Mouse (Mus musculus) frontal cortex, postnatal 25 days (tissue): Measurements from ENCODE around the gene Bhlhe23.
A peak's percentile ranks its signal among the peaks of the same experiment; 100 is the strongest.

Source experiments
- DNase-seq, 2 experiments: peaks; one replicate each; pipeline ENCODE4 v3.0.0; 2022; ENCODE audit warnings: low spot score in 2 of 2

Gene Bhlhe23

GRCm38 (mm10) chr2:180776793-180777192 lies at the start of gene Bhlhe23:
TSS of gene Bhlhe23 (minus strand) at chr2:180776900.
- DNase-seq, result no peak

GRCm38 (mm10) chr2:180825147-180825941 lies 48.6 kb upstream of the Bhlhe23 start:
- peak; percentile 56 to 58 for DNase-seq

- no peak for DNase-seq
Measured at GRCm38 (mm10) chr2:180824724-180825123, 48.0 kb upstream of the Bhlhe23 start.

GRCm38 (mm10) chr2:180824061-180824460 lies 47.4 kb upstream of the Bhlhe23 start:
- DNase-seq, result no peak

DNA sequence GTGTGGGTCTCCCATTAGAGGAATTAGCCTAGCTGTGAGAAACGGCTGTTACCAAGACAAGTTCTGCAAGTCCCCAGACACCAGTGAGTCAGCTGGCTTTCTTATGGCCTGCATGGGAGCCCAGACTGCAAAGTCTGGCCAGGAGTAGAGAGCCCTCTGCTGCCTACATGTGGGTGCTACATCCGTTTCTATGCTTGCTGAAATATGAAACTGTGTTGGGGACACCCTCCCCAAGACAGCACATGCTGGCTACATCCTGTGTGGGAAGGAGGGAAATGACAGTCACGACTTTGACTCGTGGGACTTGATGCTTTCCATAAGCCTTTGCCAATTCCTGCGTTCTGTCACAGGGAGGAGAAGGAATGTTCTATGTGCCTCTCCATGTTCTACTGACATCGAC lies 45.8 kb upstream of the Bhlhe23 start:
- peak; percentile 42 to 55 for DNase-seq

GRCm38 (mm10) chr2:180819504-180819903 lies 42.8 kb upstream of the Bhlhe23 start:
- DNase-seq, result no peak

DNA sequence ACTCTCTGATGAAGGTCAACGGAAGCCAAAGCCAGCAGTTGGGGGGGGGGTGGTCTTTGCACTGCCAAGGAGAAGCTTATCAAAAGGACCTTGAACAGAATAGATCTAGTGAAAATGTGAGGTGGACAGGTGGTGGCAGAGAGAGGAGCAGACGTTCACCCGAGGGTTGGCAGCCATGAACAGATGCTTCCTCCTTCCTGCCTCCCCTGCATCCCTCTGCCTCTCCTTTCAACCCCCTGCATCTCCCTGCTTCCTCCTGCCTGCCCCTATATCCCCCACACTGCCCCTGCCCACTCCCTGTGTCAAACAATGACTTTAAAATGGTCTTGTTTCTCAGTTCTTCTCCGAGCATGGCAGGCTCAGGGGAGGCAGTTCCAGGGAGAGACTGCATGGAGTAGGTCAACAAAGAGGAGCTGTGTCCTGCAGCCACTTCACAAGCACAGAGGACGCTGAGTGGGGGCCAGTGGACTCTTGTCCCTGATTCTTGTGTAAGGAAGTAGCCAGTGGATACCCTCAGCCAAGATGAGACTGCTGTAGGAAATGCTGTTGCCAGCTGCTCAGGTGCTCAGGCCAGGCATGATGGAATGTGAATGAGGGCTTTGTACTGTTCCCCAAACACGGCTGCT lies 39.9 kb upstream of the Bhlhe23 start:
- DNase-seq, result no peak

GRCm38 (mm10) chr2:180813982-180814568 lies 37.4 kb upstream of the Bhlhe23 start:
- no peak for DNase-seq

GRCm38 (mm10) chr2:180811002-180811401 lies 34.3 kb upstream of the Bhlhe23 start:
- DNase-seq, result no peak

DNA sequence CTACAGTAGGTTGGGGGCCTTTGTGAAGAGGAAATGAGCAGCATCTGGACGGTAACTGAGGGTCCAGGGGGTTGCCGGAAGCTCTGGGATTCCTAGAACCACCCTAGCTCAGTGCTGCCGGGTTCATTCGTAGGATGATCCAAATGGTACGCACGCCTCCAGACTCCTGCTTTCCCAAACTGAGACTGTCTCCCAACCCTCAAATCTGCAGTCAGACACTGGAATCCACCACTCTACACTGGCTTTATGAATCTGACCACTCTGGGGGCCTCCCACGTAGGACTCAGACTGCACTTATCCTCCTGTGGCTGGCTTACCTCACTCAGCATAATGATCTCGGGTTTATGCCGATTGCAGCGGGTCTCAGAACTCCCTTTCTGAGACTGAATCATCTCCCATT lies 32.8 kb upstream of the Bhlhe23 start:
- no peak for DNase-seq

GRCm38 (mm10) chr2:180805966-180806365 lies 29.3 kb upstream of the Bhlhe23 start:
- peak; percentile 61 to 68 for DNase-seq

- DNase-seq, result no peak
Measured at GRCm38 (mm10) chr2:180796008-180796407, 19.3 kb upstream of the Bhlhe23 start.

- DNase-seq, result no peak
Measured at GRCm38 (mm10) chr2:180795597-180795996, 18.9 kb upstream of the Bhlhe23 start.

DNA sequence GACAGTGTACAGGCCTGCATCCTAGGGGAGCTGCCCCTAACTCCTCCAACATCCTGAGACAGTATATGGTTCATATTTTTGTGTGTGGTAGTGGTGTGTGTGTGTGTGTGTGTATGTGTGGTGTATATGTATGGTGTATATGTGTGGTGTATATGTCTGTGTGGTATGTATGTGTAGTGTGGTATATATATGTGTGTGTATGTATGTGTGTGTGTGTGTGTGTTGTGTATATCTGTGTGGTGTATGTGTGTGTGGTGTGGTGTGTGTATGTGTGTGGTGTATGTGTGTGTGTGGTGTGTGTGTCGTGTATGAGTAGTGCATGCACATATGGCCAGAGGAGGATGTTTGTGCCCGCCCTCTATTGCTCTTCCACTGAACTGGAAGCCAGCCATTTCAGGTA lies 17.7 kb upstream of the Bhlhe23 start:
- no peak for DNase-seq

- peak; percentile 41 to 45 for DNase-seq
Measured at GRCm38 (mm10) chr2:180791674-180792073, 15.0 kb upstream of the Bhlhe23 start.

- no peak for DNase-seq
Measured at GRCm38 (mm10) chr2:180788843-180789242, 12.1 kb upstream of the Bhlhe23 start.

- DNase-seq, result no peak
Measured at GRCm38 (mm10) chr2:180788386-180788785, 11.7 kb upstream of the Bhlhe23 start.

DNA sequence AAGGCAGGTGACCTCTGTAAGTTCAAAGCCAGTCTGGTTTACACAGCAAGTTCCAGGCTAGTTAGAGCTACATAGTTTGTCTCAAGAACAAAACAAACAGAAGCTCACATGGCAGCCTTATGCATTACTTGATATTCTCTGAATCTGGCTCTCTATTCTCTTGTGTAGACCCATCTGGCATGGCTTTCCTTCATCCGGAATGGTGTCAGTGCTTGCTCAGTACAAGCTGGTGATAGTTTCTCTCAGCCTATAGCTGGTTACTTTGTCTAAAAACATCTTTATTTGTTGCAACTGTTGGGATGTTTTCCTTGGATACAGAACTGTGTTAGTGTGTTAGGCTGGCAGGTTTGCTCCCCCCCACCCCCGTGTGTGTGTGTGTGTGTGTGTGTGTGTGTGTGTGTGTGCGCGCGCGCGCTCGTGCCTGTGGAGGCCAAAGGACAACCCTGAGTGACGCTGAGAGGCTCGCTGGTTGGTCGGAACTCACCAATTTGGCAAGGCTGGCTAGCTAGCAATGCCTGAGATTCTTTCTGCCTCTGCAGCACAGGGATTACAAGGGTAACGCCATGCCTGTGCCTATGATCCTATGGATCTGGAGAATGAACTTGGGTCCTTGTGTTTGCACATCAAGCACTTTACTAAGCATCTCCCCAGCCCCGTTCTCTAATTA lies 11.0 kb upstream of the Bhlhe23 start:
- no peak for DNase-seq

DNA sequence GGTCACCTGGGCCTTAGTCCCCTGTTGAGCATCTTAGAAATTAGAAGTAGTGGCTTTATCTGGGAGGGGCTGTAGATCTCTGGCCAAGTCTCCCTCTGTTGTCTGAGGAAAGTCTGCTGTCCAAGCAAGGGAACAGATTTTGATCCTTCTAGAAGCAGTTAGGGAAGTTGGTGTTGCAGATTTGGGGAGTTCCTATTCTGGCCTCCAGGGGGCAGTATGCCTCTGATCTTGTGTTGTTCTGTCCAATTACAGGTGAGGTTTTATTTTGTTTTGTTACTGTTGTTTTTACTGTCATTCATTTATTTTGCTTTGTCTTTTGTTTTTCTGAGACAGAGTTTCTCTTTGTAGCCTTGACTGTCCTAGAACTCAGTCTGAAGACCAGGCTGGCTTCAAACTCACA lies 10.0 kb upstream of the Bhlhe23 start:
- peak in 1 of 2 experiments; percentile 53 for DNase-seq

DNA sequence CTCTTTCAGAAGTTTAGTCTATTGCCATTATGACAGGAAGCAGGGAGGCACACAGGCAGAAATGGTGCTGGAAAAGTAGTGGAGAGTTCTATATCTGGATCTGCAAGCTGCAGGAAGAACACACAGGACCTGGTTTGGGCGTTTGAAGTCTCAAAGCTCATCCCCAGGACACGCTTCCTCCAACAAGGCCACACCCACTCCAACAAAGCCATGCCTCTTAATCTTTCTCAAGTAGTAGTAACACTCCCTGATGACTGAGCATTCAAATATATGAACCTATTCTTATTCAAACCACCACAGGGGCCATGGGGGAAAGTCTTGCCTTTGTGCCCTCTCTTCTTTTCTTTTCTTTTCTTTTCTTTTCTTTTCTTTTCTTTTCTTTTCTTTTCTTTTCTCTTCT lies 3.6 kb upstream of the Bhlhe23 start:
- DNase-seq, result no peak

GRCm38 (mm10) chr2:180779226-180780104 lies 2.8 kb upstream of the Bhlhe23 start:
- DNase-seq, result peak; percentile 33 to 59
